Mouse (Mus musculus) cortical plate, adult 2 months (tissue): ENCODE data around the gene Rtel1.

Source experiments
- CTCF ChIP-seq: fragments of 200-500 bp; IDR thresholded peaks from 2 replicates; pipeline ENCODE4 v1.5.1; 2011; ENCODE audit warnings: mild to moderate bottlenecking, control low read depth, low read length; ENCODE audit not compliant: insufficient read depth; ENCODE audit errors: extremely low read depth
- POLR2A ChIP-seq: fragments of 200-500 bp; IDR thresholded peaks from 2 replicates; pipeline ENCODE4 v1.6.1; 2011; ENCODE audit warnings: mild to moderate bottlenecking, low read length, control low read depth; ENCODE audit not compliant: insufficient read depth; ENCODE audit errors: extremely low read depth

DNA sequence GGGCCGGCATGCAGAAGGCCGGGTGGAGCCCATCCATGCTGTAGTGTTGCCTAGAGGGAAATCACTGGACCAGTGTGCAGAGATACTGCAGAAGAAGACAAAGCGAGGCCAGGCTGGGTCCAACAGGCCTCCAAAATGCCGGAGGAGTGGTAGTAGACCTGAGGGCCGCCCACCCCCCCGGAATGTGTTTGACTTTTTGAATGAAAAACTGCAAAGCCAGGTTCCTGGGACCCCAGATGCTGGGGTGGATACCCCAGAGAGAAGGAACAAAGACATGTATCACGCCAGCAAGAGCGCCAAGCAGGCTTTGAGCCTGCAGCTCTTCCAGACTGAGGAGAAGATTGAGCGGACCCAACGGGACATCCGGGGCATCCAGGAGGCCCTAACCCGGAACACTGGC lies 60.2 kb downstream of the Rtel1 start, which contains the start of gene Lime1:
- no peak for TF ChIP-seq CTCF
- no peak for TF ChIP-seq POLR2A
